Comparison of ENCODE assay signal across 10 mouse cellular contexts in genomic region chr11:114683722-114684621, GRCm38 (mm10). TPM values are rescaled to one million over a fixed set of nuclear protein-coding genes. Genes with fewer than 3 reads are reported as not detected.
DNase-seq lines count a peak whose midpoint lies in the region; ATAC-seq lines count a peak whose summit lies in the region.
"Had no signal": no experiment of that assay in that cellular context is flagged by ENCODE, and none has a peak within 500 bp of the region (broad histone marks: within the 10 kb centered on the region; RNA-seq: fewer than 3 reads in every experiment).

No protein-coding gene starts in this region.

- intact Hi-C loops in heart, postnatal 10 days (cut with DNase I): no loop called here
- intact Hi-C loops in left cerebral cortex, postnatal 25 days (cut with DNase I): no loop called here

- DNase-seq in heart, postnatal 10 days: no peak
- DNase-seq in 416B (ENCODE audit: low read depth): peak; percentile 46
- peak; percentile 69 for DNase-seq in MN1 (ENCODE audit: low spot score)
- DNase-seq in left cerebral cortex, postnatal 25 days (ENCODE audit: low spot score in 2 of 2): no peak
- DNase-seq: thymus, adult 2 months had no signal

- no peaks in the 10 kb centered on the region for H3K27me3 ChIP-seq in heart, embryonic 11.5 days (ENCODE audit: control insufficient read depth, insufficient read depth, low read length)
- H3K27me3 ChIP-seq in limb, embryonic 15.5 days: no peaks in the 10 kb centered on the region
- H3K27me3 ChIP-seq: hindbrain, embryonic 15.5 days had no signal

- H3K4me3 ChIP-seq in heart, embryonic 11.5 days (ENCODE audit: low read depth, low read length): no peak overlapping the region
- H3K4me3 ChIP-seq in limb, embryonic 15.5 days: no peak overlapping the region
- H3K4me3 ChIP-seq: hindbrain, embryonic 15.5 days had no signal

- peak; percentile 16; the same call in 1 of the 2 replicates for ATAC-seq in heart, embryonic 11.5 days (replicated peaks; ENCODE audit: insufficient number of reproducible peaks, low FRiP score, low TSS enrichment)
- no peak for ATAC-seq in limb, embryonic 15.5 days (ENCODE audit: insufficient number of reproducible peaks, low FRiP score, low TSS enrichment, low read depth)
- no peak for ATAC-seq in frontal cortex, adult (ENCODE audit: low TSS enrichment)
- ATAC-seq in CD4-positive, CD25-positive, alpha-beta regulatory T cell, adult 4 months: no peak

- WGBS in heart, embryonic 11.5 days (ENCODE audit: insufficient replicate concordance): 67% methylated on average over 20 of the region's 20 CpGs
- WGBS in limb, embryonic 15.5 days: 70% methylated on average over 20 of the region's 20 CpGs

- no peak overlapping the region for H3K9ac ChIP-seq in heart, embryonic 11.5 days (ENCODE audit: low read depth, low read length)
- no peak overlapping the region for H3K9ac ChIP-seq in limb, embryonic 15.5 days
- H3K9ac ChIP-seq: hindbrain, embryonic 15.5 days had no signal

- H3K9me3 ChIP-seq in heart, embryonic 11.5 days (replicated peaks; ENCODE audit: control insufficient read depth, low read length): no peaks in the 10 kb centered on the region
- no peaks in the 10 kb centered on the region for H3K9me3 ChIP-seq in limb, embryonic 15.5 days
- H3K9me3 ChIP-seq: hindbrain, embryonic 15.5 days had no signal

- no peak overlapping the region for H3K27ac ChIP-seq in heart, embryonic 11.5 days (ENCODE audit: low read depth, low read length)
- H3K27ac ChIP-seq in limb, embryonic 15.5 days: peak overlapping the region; percentile 11; the same call in 1 of the 2 replicates
- H3K27ac ChIP-seq: hindbrain, embryonic 15.5 days had no signal

- H3K36me3 ChIP-seq in heart, embryonic 11.5 days (ENCODE audit: control insufficient read depth, insufficient read depth, low read length): no peaks in the 10 kb centered on the region
- H3K36me3 ChIP-seq in limb, embryonic 15.5 days: no peaks in the 10 kb centered on the region; the same call in 1 of the 2 replicates
- H3K36me3 ChIP-seq: hindbrain, embryonic 15.5 days had no signal

- H3K4me2 ChIP-seq in heart, embryonic 11.5 days: no peak overlapping the region
- H3K4me2 ChIP-seq in limb, embryonic 15.5 days: no peak overlapping the region
- H3K4me2 ChIP-seq: hindbrain, embryonic 15.5 days had no signal

- H3K4me1 ChIP-seq in heart, embryonic 11.5 days (ENCODE audit: control insufficient read depth, insufficient read depth, low read length): peaks cover 26% of the 10 kb centered on the region
- peaks cover 33% of the 10 kb centered on the region for H3K4me1 ChIP-seq in limb, embryonic 15.5 days

RNA-seq across cellular contexts. Expression of gene Ttyh2, which starts 8.7 kb away (rescaled TPM):
- 5.0 and 5.1 TPM in 2 replicates for polyA plus RNA-seq in heart, embryonic 11.5 days (2014; fragmentation: Nextera tagmentation; extraction: Ambion mirVana)
- 10 to 100 TPM; 25.2 to 26.3 TPM for total RNA-seq in heart, postnatal 10 days (2021)
- polyA plus RNA-seq in limb, embryonic 15.5 days (2015; fragmentation: Nextera tagmentation; extraction: Ambion mirVana): 22.4 and 29.7 TPM in 2 replicates
- 1 to 10 TPM; 2.9 to 4.1 TPM for polyA plus RNA-seq in CD4-positive, CD25-positive, alpha-beta regulatory T cell, adult 4 months (2017; shearing (Covaris generic))
- 10 to 100 TPM; 18.6 to 21.4 TPM for total RNA-seq in left cerebral cortex, postnatal 25 days (2021)

RNA-seq across cellular contexts. Expression of gene Rpl38, which starts 15.6 kb away (rescaled TPM):
- polyA plus RNA-seq in heart, embryonic 11.5 days (2014; fragmentation: Nextera tagmentation; extraction: Ambion mirVana): 781 and 853 TPM in 2 replicates
- 100 to 1,000 TPM; 771 to 825 TPM for total RNA-seq in heart, postnatal 10 days (2021)
- 866 and 1,120 TPM in 2 replicates for polyA plus RNA-seq in limb, embryonic 15.5 days (2015; fragmentation: Nextera tagmentation; extraction: Ambion mirVana)
- polyA plus RNA-seq in CD4-positive, CD25-positive, alpha-beta regulatory T cell, adult 4 months (2017; shearing (Covaris generic)): 1,000 to 10,000 TPM in 1 of 2 experiments, 100 to 1,000 TPM in 1; 937 to 1,379 TPM
- 100 to 1,000 TPM; 765 to 799 TPM for total RNA-seq in left cerebral cortex, postnatal 25 days (2021)

RNA-seq across cellular contexts. Expression of gene Dnaic2, which starts 43.2 kb away (rescaled TPM):
- 0.20 and 0.50 TPM in 2 replicates for polyA plus RNA-seq in heart, embryonic 11.5 days (2014; fragmentation: Nextera tagmentation; extraction: Ambion mirVana)
- under 1 TPM; 0.55 to 0.57 TPM for total RNA-seq in heart, postnatal 10 days (2021)
- polyA plus RNA-seq in limb, embryonic 15.5 days (2015; fragmentation: Nextera tagmentation; extraction: Ambion mirVana): 1.1 and 1.3 TPM in 2 replicates
- polyA plus RNA-seq in CD4-positive, CD25-positive, alpha-beta regulatory T cell, adult 4 months (2017; shearing (Covaris generic)): not detected
- total RNA-seq in left cerebral cortex, postnatal 25 days (2021): 1 to 10 TPM in 1 of 2 experiments, under 1 TPM in 1; 0.62 to 1.4 TPM

Comparison
In these comparisons a context has a peak if more than half of its experiments do, and no peak if none do; other contexts are left out.
1. DNase-seq: peak in 416B (single experiment) and MN1 (single experiment); none in heart, postnatal 10 days (0 of 2) and left cerebral cortex, postnatal 25 days (0 of 2).